Mouse (Mus musculus): ENCODE measurements around the gene Trim56.

DNA sequence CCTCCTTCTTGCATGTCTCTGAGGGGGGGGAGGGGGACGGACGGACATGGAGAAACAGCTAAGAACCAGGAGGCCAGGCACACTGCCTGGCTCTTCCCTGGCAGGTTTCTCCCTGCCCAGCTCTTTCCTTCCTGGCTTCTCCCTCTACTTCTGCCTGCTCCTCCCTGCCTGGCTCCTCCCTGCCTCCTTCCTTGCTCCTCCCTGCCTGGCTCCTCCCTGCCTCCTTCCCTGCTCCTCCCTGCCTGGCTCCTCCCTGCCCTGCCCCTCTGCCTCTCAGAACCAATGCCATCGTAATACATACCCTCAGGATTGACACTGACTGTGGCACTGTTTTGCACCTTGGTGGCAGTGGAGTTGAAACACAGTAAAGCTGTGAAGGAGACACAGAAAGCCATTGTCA lies 24.8 kb upstream of the Trim56 start:
- TF ChIP-seq TCF12 (IDR thresholded peaks at IDR 0.05; ENCODE audit: insufficient read depth, poor library complexity, severe bottlenecking): no peak
- TF ChIP-seq POLR2A (IDR thresholded peaks at IDR 0.05; ENCODE audit: insufficient read length, low read depth): no peak
- no peak for TF ChIP-seq TCF3 (IDR thresholded peaks at IDR 0.05; ENCODE audit: insufficient read length, low read depth)
- TF ChIP-seq REST (IDR thresholded peaks at IDR 0.05; ENCODE audit: insufficient read depth, insufficient read length): no peak
- no peak for TF ChIP-seq CEBPB (IDR thresholded peaks at IDR 0.05; ENCODE audit: insufficient read depth, poor library complexity, severe bottlenecking)
- TF ChIP-seq E2F4 (IDR thresholded peaks at IDR 0.05; ENCODE audit: insufficient read depth): no peak
- TF ChIP-seq MYOG (IDR thresholded peaks at IDR 0.05; ENCODE audit: control insufficient read depth in 1 of 3, insufficient read depth in 1 of 3, insufficient read length in 2 of 3, low read depth in 2 of 3): no peak
- TF ChIP-seq USF1 (IDR thresholded peaks at IDR 0.05; ENCODE audit: low read depth): no peak
- no peak for TF ChIP-seq POLR2AphosphoS2 (IDR thresholded peaks at IDR 0.05; ENCODE audit: insufficient read length, low read depth)
- TF ChIP-seq MAX (IDR thresholded peaks at IDR 0.05; ENCODE audit: low read depth): no peak
- no peak for TF ChIP-seq SRF (IDR thresholded peaks at IDR 0.05; ENCODE audit: control insufficient read depth, insufficient read length, low read depth)
- TF ChIP-seq MYOD1 (IDR thresholded peaks at IDR 0.05; ENCODE audit: control insufficient read depth in 1 of 3, insufficient read length in 2 of 3, low read depth in 2 of 3): no peak
